Mouse (Mus musculus) neural tube, embryonic 15.5 days (tissue): ENCODE measurements around the gene Zfp786. TPM values are rescaled to one million over a fixed set of nuclear protein-coding genes. Genes with fewer than 3 reads are reported as not detected.
A peak's percentile ranks its signal among the peaks of the same experiment; 100 is the strongest.
"Not testable (repeated sequence)": the region's sequence is repeated elsewhere in the genome, so short reads cannot be mapped to it uniquely, and the experiment has no call there.

Source experiments
- ATAC-seq: fragments of 200-750 bp; cut with Nextera tagmentation; 2 replicates; pipeline ENCODE4 v1.8.0; 2017; ENCODE audit warnings: mild to moderate bottlenecking, moderate TSS enrichment, moderate library complexity; ENCODE audit not compliant: low FRiP score
- H3K27ac ChIP-seq: fragments of 300-500 bp; sonication (generic); replicated peaks from 2 replicates; pipeline ENCODE4 v1.5.1; 2015; ENCODE audit warnings: mild to moderate bottlenecking, inconsistent platforms
- H3K27me3 ChIP-seq: fragments of 300-500 bp; sonication (generic); replicated peaks from 2 replicates; pipeline ENCODE4 v1.6.1; 2015; ENCODE audit warnings: inconsistent platforms
- H3K36me3 ChIP-seq: fragments of 300-500 bp; sonication (generic); 2 replicates; pipeline ENCODE4 v1.6.1; 2015; ENCODE audit warnings: inconsistent platforms
- H3K4me1 ChIP-seq: fragments of 300-500 bp; sonication (generic); 2 replicates; pipeline ENCODE4 v1.6.1; 2015; ENCODE audit warnings: inconsistent platforms
- H3K4me2 ChIP-seq: fragments of 300-500 bp; sonication (generic); 2 replicates; pipeline ENCODE4 v1.6.1; 2015; ENCODE audit warnings: inconsistent platforms, mild to moderate bottlenecking, moderate library complexity
- H3K4me3 ChIP-seq: fragments of 300-500 bp; sonication (generic); replicated peaks from 2 replicates; pipeline ENCODE4 v1.5.1; 2015; ENCODE audit warnings: mild to moderate bottlenecking, inconsistent platforms
- H3K9ac ChIP-seq: fragments of 300-500 bp; sonication (generic); replicated peaks from 2 replicates; pipeline ENCODE4 v1.6.1; 2015; ENCODE audit warnings: mild to moderate bottlenecking, inconsistent platforms
- H3K9me3 ChIP-seq: fragments of 300-500 bp; sonication (generic); replicated peaks from 2 replicates; pipeline ENCODE4 v1.6.1; 2016; ENCODE audit warnings: inconsistent platforms
- WGBS: fragments of 180-500 bp; shearing (Covaris S2); methylation state at CpG from one replicate; pipeline ENCODE4 v1.1.7; 2015; ENCODE audit warnings: mixed read lengths; 5-methylcytosine and 5-hydroxymethylcytosine counted together
- polyA plus RNA-seq: library from polyadenylated mRNA; unstranded; fragments of >200 nt; fragmentation: Nextera tagmentation; extraction: Ambion mirVana; gene quantifications from 2 replicates; pipeline ENCODE4 v1.2.1, GENCODE M21; 2015

The Zfp786 gene
- 14.4 and 16.4 TPM in 2 replicates for polyA plus RNA-seq

DNA sequence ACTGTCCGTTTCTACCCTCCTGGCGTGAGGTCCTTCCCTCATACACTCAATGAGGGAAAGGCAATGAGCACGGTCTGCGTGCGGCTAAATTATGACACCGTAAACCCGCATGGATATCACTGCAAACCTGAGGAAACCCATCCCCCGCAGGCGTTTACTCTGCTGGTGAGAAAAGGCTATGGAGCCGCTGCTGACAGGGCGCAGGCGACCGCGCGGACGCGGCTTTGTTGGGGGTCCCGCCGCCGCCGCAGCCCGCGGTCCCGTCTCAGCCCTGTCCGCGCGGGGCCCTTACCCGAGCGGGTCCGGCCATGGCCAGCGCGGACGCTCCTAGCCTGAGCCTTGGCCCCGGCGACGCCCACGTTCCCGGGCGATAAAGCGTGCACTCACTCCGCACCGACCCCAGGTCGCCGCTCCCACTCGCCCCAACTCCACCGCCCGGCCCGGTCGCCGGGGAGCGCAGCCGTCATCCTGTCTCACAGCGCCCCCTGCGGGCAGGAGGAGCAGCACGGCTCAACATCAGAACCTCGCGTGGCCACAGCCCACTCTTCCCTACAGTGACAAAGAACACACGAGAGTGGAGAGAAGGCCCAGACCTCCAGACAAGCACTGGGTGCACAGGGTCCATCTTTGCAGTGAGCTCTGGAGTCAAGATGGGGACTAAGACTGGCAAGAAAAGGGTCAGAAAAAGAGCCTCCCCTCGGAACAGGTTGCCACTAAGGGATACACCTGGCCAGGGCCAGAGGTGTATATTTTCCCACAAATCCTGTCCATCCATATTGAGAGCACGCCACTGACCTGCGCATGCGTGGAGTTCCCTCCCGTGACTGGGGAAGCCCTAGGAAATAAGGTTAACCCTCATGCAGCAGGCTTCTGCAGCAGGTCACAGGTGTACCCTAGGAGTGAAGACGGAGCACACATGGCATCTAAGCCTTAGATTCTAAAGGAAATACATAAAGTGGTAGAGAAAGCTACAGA lies at the start of gene Zfp786:
Zfp786 (minus strand) TSS at position 764 of the 975 bp plus-strand sequence.
- WGBS, result 2% methylated on average over 64 of the region's 64 CpGs
- Histone ChIP-seq H3K9me3 (no peaks in the 10 kb centered on the region), H3K9ac (peak within 1 kb of the TSS; percentile 85), H3K27me3 (no peaks in the 10 kb centered on the region), H3K27ac (peak within 1 kb of the TSS; percentile 96), H3K4me3 (peak within 1 kb of the TSS; percentile 71), H3K36me3 (peaks cover 10% of the 10 kb centered on the region), H3K4me1 (peaks cover 23% of the 10 kb centered on the region), H3K4me2 (peak within 1 kb of the TSS; percentile 57)
- peak; percentile 95 for ATAC-seq

DNA sequence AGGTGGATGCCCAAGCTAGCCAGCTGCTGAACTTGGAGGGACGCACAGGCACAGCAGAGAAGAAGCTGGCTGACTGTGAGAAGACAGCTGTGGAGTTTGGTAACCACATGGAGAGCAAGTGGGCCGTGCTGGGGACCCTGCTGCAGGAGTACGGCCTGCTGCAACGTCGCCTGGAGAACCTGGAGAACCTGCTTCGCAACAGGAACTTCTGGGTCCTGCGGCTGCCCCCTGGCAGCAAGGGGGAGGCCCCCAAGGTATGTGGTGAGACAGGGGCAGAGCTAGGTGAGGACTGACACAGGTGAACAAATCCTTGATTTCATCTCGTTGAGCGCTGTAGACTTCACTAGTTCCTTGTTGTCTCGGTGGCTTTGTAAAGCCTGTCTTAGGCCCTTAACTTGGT lies 49.5 kb upstream of the Zfp786 start:
- no peak overlapping the region for H3K27ac ChIP-seq
- no peak overlapping the region for H3K4me3 ChIP-seq
- H3K4me2 ChIP-seq, result no peak overlapping the region
- peaks cover 27% of the 10 kb centered on the region for H3K4me1 ChIP-seq
- no peak overlapping the region for H3K9ac ChIP-seq
- ATAC-seq, result no peak
- peaks cover 49% of the 10 kb centered on the region for H3K36me3 ChIP-seq
- no peaks in the 10 kb centered on the region for H3K9me3 ChIP-seq
- no peaks in the 10 kb centered on the region for H3K27me3 ChIP-seq
- 96% methylated on average over 10 of the region's 10 CpGs for WGBS

GRCm38 (mm10) chr6:47879049-47879716 lies 48.5 kb upstream of the Zfp786 start:
- no peak for ATAC-seq
- Histone ChIP-seq H3K36me3 (peaks cover 41% of the 10 kb centered on the region), H3K4me3 (peak overlapping the region; percentile 91), H3K27ac (no peak overlapping the region), H3K4me2 (peak overlapping the region; percentile 74), H3K27me3 (no peaks in the 10 kb centered on the region), H3K9ac (peak overlapping the region; percentile 70; the same call in 1 of the 2 replicates), H3K9me3 (no peaks in the 10 kb centered on the region), H3K4me1 (peaks cover 27% of the 10 kb centered on the region)
- WGBS, result 61% methylated on average over 4 of the region's 4 CpGs

GRCm38 (mm10) chr6:47878593-47878992 lies 47.9 kb upstream of the Zfp786 start:
- Histone ChIP-seq H3K4me1 (peaks cover 27% of the 10 kb centered on the region), H3K4me3 (peak overlapping the region; percentile 91), H3K4me2 (peak overlapping the region; percentile 74), H3K36me3 (peaks cover 35% of the 10 kb centered on the region), H3K9me3 (no peaks in the 10 kb centered on the region), H3K27ac (peak overlapping the region; percentile 96; the same call in 1 of the 2 replicates), H3K27me3 (no peaks in the 10 kb centered on the region), H3K9ac (peak overlapping the region; percentile 70)
- no peak for ATAC-seq
- WGBS, result 43% methylated on average over 3 of the region's 3 CpGs

DNA sequence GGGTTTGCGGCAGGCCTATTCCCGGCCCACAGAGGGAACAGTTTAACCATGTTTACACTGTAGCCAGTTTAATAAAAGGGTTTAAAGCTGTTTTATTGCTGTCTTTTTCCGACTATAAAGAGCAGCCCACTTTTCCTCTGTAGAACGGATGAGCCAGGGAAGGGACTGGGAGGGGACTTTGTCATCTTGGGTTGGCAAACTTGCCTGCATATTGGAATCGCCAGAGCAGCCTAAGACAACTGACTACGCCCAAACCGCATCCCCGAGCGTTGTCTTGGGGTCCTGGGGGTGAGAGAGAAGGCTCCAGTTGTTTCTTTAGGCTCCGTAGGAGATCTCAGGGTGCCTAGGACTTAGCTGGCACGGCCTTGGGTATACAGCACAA lies 47.5 kb upstream of the Zfp786 start:
- peak overlapping the region; percentile 96 for H3K27ac ChIP-seq
- H3K36me3 ChIP-seq, result peaks cover 31% of the 10 kb centered on the region
- H3K4me2 ChIP-seq, result peak overlapping the region; percentile 74
- H3K9ac ChIP-seq, result peak overlapping the region; percentile 70
- H3K9me3 ChIP-seq, result no peaks in the 10 kb centered on the region
- under 1% methylated on average over 11 of the region's 11 CpGs for WGBS
- 0 out of 2 replicates have a peak, but pooled peaks have one; percentile 3 for ATAC-seq
- H3K27me3 ChIP-seq, result no peaks in the 10 kb centered on the region
- peak overlapping the region; percentile 91 for H3K4me3 ChIP-seq
- peaks cover 27% of the 10 kb centered on the region for H3K4me1 ChIP-seq

DNA sequence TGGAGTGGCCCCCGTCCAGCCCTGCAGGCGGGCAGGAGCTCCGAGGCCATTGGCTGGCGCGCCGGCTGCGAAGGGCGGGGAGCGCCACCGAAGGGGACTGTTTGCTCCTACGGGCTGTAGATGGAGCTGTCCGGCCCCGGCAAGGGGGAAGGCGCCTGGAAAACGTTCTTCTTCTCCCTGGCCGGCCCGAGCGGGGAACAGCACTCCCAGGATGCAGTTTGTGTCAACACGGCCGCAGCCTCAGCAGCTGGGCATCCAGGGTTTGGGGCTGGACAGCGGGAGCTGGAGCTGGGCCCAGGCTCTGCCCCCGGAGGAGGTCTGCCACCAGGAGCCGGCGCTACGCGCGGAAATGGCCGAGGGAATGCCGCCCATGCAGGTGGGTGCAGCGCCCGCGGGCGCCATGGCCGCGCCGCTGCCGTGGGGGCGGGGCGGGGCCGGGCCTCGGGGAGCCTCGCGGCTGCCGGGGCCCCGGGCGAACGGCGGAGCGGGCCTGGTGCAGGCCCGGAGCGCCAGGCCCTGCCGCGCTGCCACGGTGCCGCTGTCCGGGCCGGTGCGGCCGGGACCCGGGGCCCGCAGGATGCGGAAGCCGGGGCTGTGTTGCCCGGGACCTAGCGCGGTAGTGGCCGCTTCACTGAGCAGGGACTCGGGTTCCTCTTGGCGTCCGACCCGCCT lies 46.9 kb upstream of the Zfp786 start:
- Histone ChIP-seq H3K36me3 (peaks cover 25% of the 10 kb centered on the region), H3K4me2 (peak overlapping the region; percentile 74), H3K4me1 (peaks cover 27% of the 10 kb centered on the region), H3K27ac (peak overlapping the region; percentile 96), H3K4me3 (peak overlapping the region; percentile 91), H3K9me3 (no peaks in the 10 kb centered on the region), H3K9ac (peak overlapping the region; percentile 70), H3K27me3 (no peaks in the 10 kb centered on the region)
- 3% methylated on average over 69 of the region's 71 CpGs for WGBS
- peak; percentile 98 for ATAC-seq

GRCm38 (mm10) chr6:47877058-47877457 lies 46.4 kb upstream of the Zfp786 start, which contains the start of gene Zfp282:
Zfp282 (plus strand) TSS chr6:47877204.
- H3K27me3 ChIP-seq, result no peaks in the 10 kb centered on the region
- peak within 1 kb of the TSS; percentile 70 for H3K9ac ChIP-seq
- peaks cover 20% of the 10 kb centered on the region for H3K36me3 ChIP-seq
- H3K9me3 ChIP-seq, result no peaks in the 10 kb centered on the region
- peak within 1 kb of the TSS; percentile 74 for H3K4me2 ChIP-seq
- no peak for ATAC-seq
- H3K4me3 ChIP-seq, result peak within 1 kb of the TSS; percentile 91
- WGBS, result 5% methylated on average over 9 of the region's 9 CpGs
- peaks cover 27% of the 10 kb centered on the region for H3K4me1 ChIP-seq
- H3K27ac ChIP-seq, result peak within 1 kb of the TSS; percentile 96

- Histone ChIP-seq H3K27me3 (no peaks in the 10 kb centered on the region), H3K9me3 (no peaks in the 10 kb centered on the region), H3K9ac (no peak overlapping the region), H3K4me2 (no peak overlapping the region), H3K4me3 (no peak overlapping the region), H3K27ac (no peak overlapping the region), H3K36me3 (peaks cover 19% of the 10 kb centered on the region), H3K4me1 (no peaks in the 10 kb centered on the region)
- ATAC-seq, result no peak
- whole genome bisulfite sequencing, result 87% methylated on average over 5 of the region's 5 CpGs
Observed at GRCm38 (mm10) chr6:47872266-47872665, 41.6 kb upstream of the Zfp786 start.

DNA sequence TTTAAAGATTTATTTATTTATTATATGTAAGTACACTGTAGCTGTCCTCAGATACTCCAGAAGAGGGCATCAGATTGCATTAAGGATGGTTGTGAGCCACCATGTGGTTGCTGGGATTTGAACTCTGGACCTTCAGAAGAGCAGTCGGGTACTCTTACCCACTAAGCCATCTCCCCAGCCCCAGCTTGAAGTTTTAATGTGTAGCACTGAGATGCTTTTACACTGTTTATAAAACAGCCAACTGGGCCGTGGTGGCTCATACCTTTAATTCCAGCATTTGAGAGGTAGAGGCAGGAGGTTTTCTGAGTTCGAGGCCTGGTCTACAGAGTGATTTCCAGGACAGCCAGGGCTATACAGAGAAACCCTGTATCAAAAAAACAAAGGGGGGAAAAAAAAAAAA lies 27.1 kb upstream of the Zfp786 start:
- not testable (repeated sequence) for H3K9me3 ChIP-seq, ATAC-seq, H3K27me3 ChIP-seq, H3K4me1 ChIP-seq, H3K27ac ChIP-seq, H3K9ac ChIP-seq, H3K4me3 ChIP-seq, H3K4me2 ChIP-seq
- WGBS, result 95% methylated on average over 3 of the region's 3 CpGs
- H3K36me3 ChIP-seq, result peaks cover 46% of the 10 kb centered on the region

GRCm38 (mm10) chr6:47857241-47857640 lies 26.6 kb upstream of the Zfp786 start:
- Histone ChIP-seq H3K27me3 (no peaks in the 10 kb centered on the region), H3K36me3 (peaks cover 42% of the 10 kb centered on the region), H3K4me2 (no peak overlapping the region), H3K9me3 (no peaks in the 10 kb centered on the region), H3K9ac (no peak overlapping the region), H3K4me3 (no peak overlapping the region), H3K27ac (no peak overlapping the region), H3K4me1 (no peaks in the 10 kb centered on the region)
- 91% methylated on average over 6 of the region's 6 CpGs for WGBS
- no peak for ATAC-seq

DNA sequence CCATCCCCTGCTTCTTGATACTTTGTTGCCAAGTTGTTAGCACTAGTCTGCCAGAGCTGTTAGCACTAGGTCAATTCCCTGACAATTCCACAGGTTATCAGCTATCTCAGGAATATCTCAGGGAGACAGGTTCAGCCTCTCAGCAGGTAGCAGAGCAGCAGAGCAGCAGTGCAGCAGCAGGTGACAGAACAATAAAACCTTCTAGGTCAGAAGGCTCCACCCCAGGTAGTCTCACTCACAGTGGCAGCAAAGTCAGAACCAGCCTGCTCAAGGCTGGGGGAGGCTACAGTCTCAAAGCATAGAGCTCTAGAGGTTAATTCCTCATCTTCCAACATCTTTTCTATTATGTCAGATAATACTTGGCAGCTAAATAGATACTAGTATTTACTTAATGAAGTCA lies 15.1 kb upstream of the Zfp786 start:
- Histone ChIP-seq H3K27ac (no peak overlapping the region), H3K4me2 (no peak overlapping the region), H3K9ac (no peak overlapping the region), H3K9me3 (no peaks in the 10 kb centered on the region), H3K27me3 (no peaks in the 10 kb centered on the region), H3K4me1 (no peaks in the 10 kb centered on the region), H3K36me3 (peaks cover 21% of the 10 kb centered on the region), H3K4me3 (no peak overlapping the region)
- ATAC-seq, result no peak
